Mouse (Mus musculus): ENCODE measurements at regions not wholly inside any gene's neighbourhood (a gene's known extent, or its start where the extent isn't known, plus 50 kb on each side); places are given as distances from the start of the nearest gene placed in this dataset.

DNA sequence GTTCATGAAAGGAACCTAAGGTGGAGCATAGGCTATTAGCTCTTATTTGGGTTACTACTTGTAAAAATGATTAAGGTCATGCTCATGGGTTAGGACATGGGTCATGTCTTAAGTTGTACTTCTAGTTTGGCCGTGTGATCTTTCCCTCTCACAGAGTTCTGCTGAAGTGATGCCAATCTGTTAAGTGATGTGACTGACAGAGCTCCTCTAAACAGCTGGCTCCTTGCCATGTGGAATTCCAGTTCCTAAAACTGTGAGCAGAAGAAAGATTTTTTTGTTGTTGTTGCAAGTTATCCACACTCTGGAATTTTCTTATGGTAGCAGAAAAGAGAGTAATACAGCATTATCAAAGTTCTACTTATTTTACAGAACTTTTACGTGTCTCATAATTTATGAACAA lies 680.4 kb upstream of the Apob start:
- Histone ChIP-seq H3K27ac (replicated peaks; ENCODE audit: low read depth, low read length) (no peak overlapping the region), H3K4me2 (replicated peaks; ENCODE audit: low read depth, low read length, severe bottlenecking) (no peak overlapping the region), H3K9ac (ENCODE audit: low read depth, low read length, severe bottlenecking) (no peak overlapping the region), H3K9me3 (ENCODE audit: control insufficient read depth, low read length) (no peaks in the 10 kb centered on the region), H3K36me3 (ENCODE audit: control insufficient read depth, insufficient read depth, low read length) (no peaks in the 10 kb centered on the region), H3K4me1 (ENCODE audit: control insufficient read depth, insufficient read depth, low read length) (no peaks in the 10 kb centered on the region), H3K27me3 (ENCODE audit: control insufficient read depth, insufficient read depth, low read length) (no peaks in the 10 kb centered on the region), H3K4me3 (replicated peaks; ENCODE audit: low read length) (no peak overlapping the region)
- DNase-seq (ENCODE audit: low spot score) (no peak), ATAC-seq (ENCODE audit: low FRiP score, low read depth) (no peak)
- no peak for TF ChIP-seq POLR2A (IDR thresholded peaks at IDR 0.05; ENCODE audit: borderline replicate concordance, extremely low read depth, insufficient read depth, insufficient read length)
- WGBS, result 67% methylated on average over 2 of the region's 2 CpGs

DNA sequence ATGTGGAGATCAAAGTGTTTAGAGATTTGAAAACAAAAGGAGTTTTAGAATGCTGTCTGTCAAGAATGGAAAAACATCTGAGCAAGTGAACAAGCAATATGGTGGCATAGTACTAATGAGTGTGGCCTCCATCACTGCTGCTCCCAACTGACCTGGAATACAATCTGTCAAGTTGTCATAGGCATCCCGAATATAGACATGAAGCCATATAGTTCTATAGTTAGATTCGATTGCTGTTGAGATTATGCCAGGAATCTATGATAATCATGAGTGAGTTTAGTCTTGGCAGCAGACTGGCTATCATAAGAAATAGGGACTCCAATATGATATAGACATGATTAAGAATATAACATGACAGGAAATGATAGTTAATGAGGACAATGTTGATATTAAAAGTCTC lies 656.0 kb upstream of the Apob start:
- TF ChIP-seq POLR2A (IDR thresholded peaks at IDR 0.05; ENCODE audit: borderline replicate concordance, extremely low read depth, insufficient read depth, insufficient read length), result no peak

GRCm38 (mm10) chr12:7328620-7329019 lies 648.8 kb upstream of the Apob start:
- Histone ChIP-seq H3K9me3 (ENCODE audit: control insufficient read depth, low read length) (no peaks in the 10 kb centered on the region), H3K4me3 (replicated peaks; ENCODE audit: low read length) (no peak overlapping the region), H3K4me1 (ENCODE audit: control insufficient read depth, insufficient read depth, low read length) (no peaks in the 10 kb centered on the region), H3K27me3 (ENCODE audit: control insufficient read depth, insufficient read depth, low read length) (no peaks in the 10 kb centered on the region), H3K4me2 (replicated peaks; ENCODE audit: low read depth, low read length, severe bottlenecking) (no peak overlapping the region), H3K36me3 (ENCODE audit: control insufficient read depth, insufficient read depth, low read length) (no peaks in the 10 kb centered on the region), H3K9ac (ENCODE audit: low read depth, low read length, severe bottlenecking) (no peak overlapping the region), H3K27ac (replicated peaks; ENCODE audit: low read depth, low read length) (no peak overlapping the region)
- TF ChIP-seq POLR2A (IDR thresholded peaks at IDR 0.05; ENCODE audit: borderline replicate concordance, extremely low read depth, insufficient read depth, insufficient read length), result no peak
- DNase-seq (ENCODE audit: low spot score) (peak; percentile 21), ATAC-seq (ENCODE audit: low FRiP score, low read depth) (no peak)

More for the DNA sequence above, 656.0 kb upstream of the Apob start:
- H3K27me3 ChIP-seq (ENCODE audit: control insufficient read depth, insufficient read depth, low read length), result no peaks in the 10 kb centered on the region
- no peak overlapping the region for H3K27ac ChIP-seq (replicated peaks; ENCODE audit: low read depth, low read length)
- no peak overlapping the region for H3K4me2 ChIP-seq (replicated peaks; ENCODE audit: low read depth, low read length, severe bottlenecking)
- 87% methylated on average over 2 of the region's 2 CpGs for WGBS
- no peak overlapping the region for H3K4me3 ChIP-seq (replicated peaks; ENCODE audit: low read length)
- H3K4me1 ChIP-seq (ENCODE audit: control insufficient read depth, insufficient read depth, low read length), result no peaks in the 10 kb centered on the region
- H3K9ac ChIP-seq (ENCODE audit: low read depth, low read length, severe bottlenecking), result no peak overlapping the region
- no peaks in the 10 kb centered on the region for H3K36me3 ChIP-seq (ENCODE audit: control insufficient read depth, insufficient read depth, low read length)
- no peak for ATAC-seq (ENCODE audit: low FRiP score, low read depth)
- DNase-seq (ENCODE audit: low spot score), result no peak
- H3K9me3 ChIP-seq (ENCODE audit: control insufficient read depth, low read length), result no peaks in the 10 kb centered on the region
